Mouse (Mus musculus) hindbrain, embryonic 13.5 days (tissue): ENCODE data around the gene Emc3. TPM values are rescaled to one million over a fixed set of nuclear protein-coding genes. Genes with fewer than 3 reads are reported as not detected.

Experiments
- ATAC-seq: fragments of 200-750 bp; cut with Nextera tagmentation; 2 replicates; pipeline ENCODE4 v1.8.0; 2017; ENCODE audit warnings: moderate TSS enrichment; ENCODE audit not compliant: low FRiP score
- H3K27ac ChIP-seq: fragments of 300-500 bp; sonication (generic); 2 replicates; pipeline ENCODE4 v1.5.1; 2015; ENCODE audit warnings: inconsistent platforms, mild to moderate bottlenecking, moderate library complexity
- H3K27me3 ChIP-seq: fragments of 300-500 bp; sonication (generic); 2 replicates; pipeline ENCODE4 v1.6.1; 2015; ENCODE audit warnings: mild to moderate bottlenecking, inconsistent platforms
- H3K36me3 ChIP-seq: fragments of 300-500 bp; sonication (generic); 2 replicates; pipeline ENCODE4 v1.6.1; 2015; ENCODE audit warnings: mild to moderate bottlenecking, inconsistent platforms
- H3K4me1 ChIP-seq: fragments of 300-500 bp; sonication (generic); replicated peaks from 2 replicates; pipeline ENCODE4 v1.6.1; 2015; ENCODE audit warnings: inconsistent platforms
- H3K4me2 ChIP-seq: fragments of 300-500 bp; sonication (generic); 2 replicates; pipeline ENCODE4 v1.6.1; 2015; ENCODE audit warnings: inconsistent platforms, mild to moderate bottlenecking, moderate library complexity
- H3K4me3 ChIP-seq: fragments of 300-500 bp; sonication (generic); 2 replicates; pipeline ENCODE4 v1.5.1; 2015; ENCODE audit warnings: mild to moderate bottlenecking, inconsistent platforms
- H3K9ac ChIP-seq: fragments of 300-500 bp; sonication (generic); 2 replicates; pipeline ENCODE4 v1.6.1; 2015; ENCODE audit warnings: mild to moderate bottlenecking, inconsistent platforms
- H3K9me3 ChIP-seq: fragments of 300-500 bp; sonication (generic); 2 replicates; pipeline ENCODE4 v1.6.1; 2016; ENCODE audit warnings: inconsistent platforms
- WGBS: fragments of 180-500 bp; shearing (Covaris S2); methylation state at CpG from one replicate; pipeline ENCODE4 v1.1.7; 2015; 5-methylcytosine and 5-hydroxymethylcytosine counted together
- polyA plus RNA-seq: library from polyadenylated mRNA; unstranded; fragments of >200 nt; fragmentation: Nextera tagmentation; extraction: Ambion mirVana; gene quantifications from 2 replicates; pipeline ENCODE4 v1.2.1, GENCODE M21; 2015

The Emc3 gene
- polyA plus RNA-seq: 105 and 110 TPM in 2 replicates

DNA sequence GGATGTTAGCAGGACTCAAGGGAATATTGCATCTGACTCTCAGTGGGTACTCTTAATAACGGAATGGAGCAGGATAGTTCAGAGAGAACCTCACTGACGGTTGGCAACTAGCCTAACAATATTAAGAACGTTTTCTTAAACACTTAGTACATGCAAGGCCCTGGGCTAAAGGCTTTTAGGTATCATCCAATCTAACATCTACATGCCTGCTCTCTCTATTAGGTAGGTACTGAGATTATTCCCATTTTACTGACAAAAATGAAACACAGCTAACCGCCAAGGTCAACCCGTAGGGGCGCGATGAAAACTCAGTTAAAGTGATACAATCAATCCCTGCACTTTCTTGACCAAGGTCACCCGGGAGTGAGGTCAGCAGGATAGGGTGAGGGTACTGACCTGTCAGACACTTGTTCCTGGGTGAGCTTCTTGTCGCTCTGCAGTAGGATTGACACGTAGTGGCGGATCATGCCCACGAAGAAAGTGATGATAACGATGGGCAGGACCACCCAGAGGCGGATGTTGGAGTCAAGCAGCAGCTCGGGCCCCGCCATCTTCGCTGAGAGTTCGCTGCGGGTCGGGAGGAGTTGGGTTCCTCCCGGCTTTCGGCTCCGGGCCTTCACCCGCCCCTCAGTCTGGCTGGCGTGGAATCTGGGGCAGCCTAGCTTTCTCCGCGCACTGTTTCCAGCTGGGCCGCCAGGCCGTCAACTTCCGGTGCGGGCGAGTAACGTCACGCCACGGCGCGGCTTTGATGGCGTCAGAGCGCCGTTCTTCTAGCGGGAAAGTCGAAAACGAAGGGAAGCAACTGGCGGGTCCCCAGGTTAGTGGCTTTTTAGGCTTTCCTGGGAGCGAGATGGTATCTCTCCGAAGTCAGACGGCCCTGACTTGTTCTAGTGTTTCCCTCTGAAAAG, at the start of gene Emc3, which contains the start of gene Fancd2:
Gene Emc3, minus strand, starts transcription at position 721 of the 908 bp plus-strand sequence.
Gene Fancd2, plus strand, starts transcription at position 751 of the 908 bp plus-strand sequence.
- H3K9ac ChIP-seq: peak within 1 kb of the TSS; percentile 91
- WGBS: 1% methylated on average over 47 of the region's 47 CpGs
- peak within 1 kb of the TSS; percentile 90 for H3K4me3 ChIP-seq
- H3K4me1 ChIP-seq: peaks cover 25% of the 10 kb centered on the region
- peak; percentile 89 for ATAC-seq
- peaks cover 11% of the 10 kb centered on the region for H3K36me3 ChIP-seq
- no peaks in the 10 kb centered on the region for H3K9me3 ChIP-seq
- no peaks in the 10 kb centered on the region for H3K27me3 ChIP-seq
- peak within 1 kb of the TSS; percentile 82 for H3K4me2 ChIP-seq
- peak within 1 kb of the TSS; percentile 78 for H3K27ac ChIP-seq

DNA sequence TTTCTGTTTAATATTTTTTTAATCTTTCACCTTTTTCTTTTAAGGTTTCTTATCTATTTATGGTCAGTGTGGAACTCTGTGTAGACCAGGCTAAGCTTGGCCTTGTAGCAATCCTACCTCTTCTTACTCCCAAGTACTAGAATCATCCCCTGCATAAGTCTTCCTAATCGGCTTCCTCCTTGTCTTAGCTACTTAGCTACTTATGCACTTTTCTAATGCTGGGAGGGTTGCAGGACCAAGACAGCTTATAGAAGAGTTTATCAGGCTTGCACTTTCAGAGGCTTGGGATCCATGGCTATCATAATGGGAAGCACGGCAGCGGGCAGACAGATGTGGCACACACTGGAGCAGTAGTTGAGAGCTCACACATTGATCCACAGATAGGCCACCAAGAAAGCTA, 47.9 kb upstream of the Emc3 start:
- Histone ChIP-seq H3K4me3 (no peak overlapping the region), H3K4me2 (no peak overlapping the region), H3K27me3 (no peaks in the 10 kb centered on the region), H3K9ac (no peak overlapping the region), H3K27ac (no peak overlapping the region), H3K4me1 (no peaks in the 10 kb centered on the region), H3K36me3 (0 out of 2 replicates have a peak, but pooled peaks cover 3% of the 10 kb centered on the region), H3K9me3 (no peaks in the 10 kb centered on the region)
- WGBS: 97% methylated on average over 3 of the region's 3 CpGs
- ATAC-seq: no peak

DNA sequence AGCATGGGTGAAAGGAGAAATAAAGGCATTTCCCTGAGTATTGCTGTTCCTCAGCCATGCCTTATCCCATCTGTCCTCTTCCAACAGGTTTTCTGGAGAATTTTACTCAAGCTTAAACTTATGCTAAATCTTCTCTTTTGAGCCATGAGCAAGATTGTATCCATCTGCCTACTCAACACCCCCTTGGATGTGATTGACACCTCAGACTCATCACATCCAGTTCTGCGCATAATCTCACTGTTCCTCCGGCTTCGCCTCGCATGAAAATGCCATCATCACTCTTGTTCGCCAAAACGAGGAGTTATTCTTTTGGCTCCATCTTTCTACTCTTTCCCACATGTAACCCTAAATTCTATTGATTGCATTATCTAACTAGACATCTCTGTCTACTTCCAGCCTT, 44.6 kb upstream of the Emc3 start:
- H3K9ac ChIP-seq: no peak overlapping the region
- ATAC-seq: no peak
- no peaks in the 10 kb centered on the region for H3K4me1 ChIP-seq
- H3K4me2 ChIP-seq: no peak overlapping the region
- no peak overlapping the region for H3K27ac ChIP-seq
- H3K4me3 ChIP-seq: no peak overlapping the region
- H3K9me3 ChIP-seq: no peaks in the 10 kb centered on the region
- H3K27me3 ChIP-seq: no peaks in the 10 kb centered on the region
- 94% methylated on average over 6 of the region's 6 CpGs for WGBS
- no peaks in the 10 kb centered on the region for H3K36me3 ChIP-seq

- Histone ChIP-seq H3K9me3 (no peaks in the 10 kb centered on the region), H3K4me1 (no peaks in the 10 kb centered on the region), H3K27me3 (no peaks in the 10 kb centered on the region), H3K4me3 (no peak overlapping the region), H3K27ac (no peak overlapping the region), H3K36me3 (no peaks in the 10 kb centered on the region), H3K9ac (no peak overlapping the region), H3K4me2 (no peak overlapping the region)
- ATAC-seq: no peak
- 85% methylated on average over 1 of the region's 1 CpGs for WGBS
These were observed 33.1 kb upstream of the Emc3 start for GRCm38 (mm10) chr6:113564557-113564956.

GRCm38 (mm10) chr6:113559736-113560135, 28.3 kb upstream of the Emc3 start:
- H3K27me3 ChIP-seq: no peaks in the 10 kb centered on the region
- H3K27ac ChIP-seq: no peak overlapping the region
- H3K4me3 ChIP-seq: no peak overlapping the region
- no peak overlapping the region for H3K9ac ChIP-seq
- no peaks in the 10 kb centered on the region for H3K9me3 ChIP-seq
- no peaks in the 10 kb centered on the region for H3K36me3 ChIP-seq
- ATAC-seq: no peak
- 65% methylated on average over 6 of the region's 6 CpGs for WGBS
- no peaks in the 10 kb centered on the region for H3K4me1 ChIP-seq
- no peak overlapping the region for H3K4me2 ChIP-seq

DNA sequence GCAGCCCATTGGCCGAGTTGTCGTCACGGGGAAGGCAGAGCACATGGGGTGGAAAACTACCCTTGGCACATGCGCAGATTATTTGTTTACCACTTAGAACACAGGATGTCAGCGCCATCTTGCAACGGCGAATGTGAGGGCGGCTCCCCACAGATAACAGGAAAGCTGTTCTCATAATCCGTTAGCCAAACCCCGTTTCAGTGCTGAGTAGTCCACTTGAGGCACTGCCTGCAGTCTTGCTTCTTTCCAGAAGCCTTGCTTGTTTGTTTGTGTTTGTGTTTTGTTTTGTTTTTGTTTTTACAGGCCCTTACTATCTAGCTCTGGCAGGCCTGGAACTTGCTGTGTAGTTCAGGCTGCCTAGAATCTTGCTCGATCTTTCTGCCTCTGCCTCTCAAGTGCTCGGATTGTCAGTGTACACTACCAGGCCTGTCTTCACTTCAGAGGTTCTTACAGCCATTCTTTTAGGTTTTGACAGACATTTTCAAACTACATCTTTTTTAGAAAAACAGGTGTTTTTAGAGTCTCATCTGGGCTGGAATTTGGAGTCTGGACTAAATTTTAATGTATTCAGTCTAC, 12.5 kb upstream of the Emc3 start:
- H3K36me3 ChIP-seq: no peaks in the 10 kb centered on the region
- no peak overlapping the region for H3K4me2 ChIP-seq
- no peak overlapping the region for H3K4me3 ChIP-seq
- H3K4me1 ChIP-seq: no peaks in the 10 kb centered on the region
- H3K27me3 ChIP-seq: no peaks in the 10 kb centered on the region
- H3K9me3 ChIP-seq: no peaks in the 10 kb centered on the region
- H3K9ac ChIP-seq: no peak overlapping the region
- ATAC-seq: no peak
- 93% methylated on average over 9 of the region's 12 CpGs for WGBS
- H3K27ac ChIP-seq: no peak overlapping the region

- Histone ChIP-seq H3K4me3 (no peak overlapping the region), H3K27ac (no peak overlapping the region), H3K4me1 (no peaks in the 10 kb centered on the region), H3K9ac (no peak overlapping the region), H3K4me2 (no peak overlapping the region), H3K36me3 (0 out of 2 replicates have a peak, but pooled peaks cover 3% of the 10 kb centered on the region), H3K9me3 (no peaks in the 10 kb centered on the region), H3K27me3 (no peaks in the 10 kb centered on the region)
- 90% methylated on average over 6 of the region's 6 CpGs for WGBS
- ATAC-seq: no peak
These were observed 10.2 kb upstream of the Emc3 start for GRCm38 (mm10) chr6:113541610-113542009.

DNA sequence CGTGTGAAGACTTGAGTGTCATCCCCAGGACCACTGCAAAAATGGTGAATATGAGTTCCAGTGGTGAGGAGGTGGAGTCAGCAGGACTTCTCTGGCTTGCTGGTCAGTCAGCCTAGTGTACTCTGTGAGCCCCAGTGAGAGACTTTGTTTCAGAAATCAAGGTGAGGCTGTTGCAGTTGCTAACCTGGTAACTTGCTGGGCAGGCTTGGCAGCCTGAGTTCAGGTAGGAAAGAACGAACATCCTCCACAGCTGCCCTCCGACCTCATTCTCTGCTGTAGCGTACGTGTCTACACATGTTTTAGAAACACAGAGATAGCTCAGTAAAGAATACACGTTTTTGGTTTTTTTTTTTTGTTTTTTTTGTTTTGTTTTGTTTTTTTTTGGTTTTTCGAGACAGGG, 3.4 kb upstream of the Emc3 start:
- no peak overlapping the region for H3K4me2 ChIP-seq
- H3K27me3 ChIP-seq: no peaks in the 10 kb centered on the region
- H3K4me1 ChIP-seq: peaks cover 15% of the 10 kb centered on the region
- no peak overlapping the region for H3K9ac ChIP-seq
- no peak overlapping the region for H3K4me3 ChIP-seq
- ATAC-seq: no peak
- H3K9me3 ChIP-seq: no peaks in the 10 kb centered on the region
- H3K36me3 ChIP-seq: 0 out of 2 replicates have a peak, but pooled peaks cover 4% of the 10 kb centered on the region
- 93% methylated on average over 7 of the region's 7 CpGs for WGBS
- H3K27ac ChIP-seq: no peak overlapping the region

DNA sequence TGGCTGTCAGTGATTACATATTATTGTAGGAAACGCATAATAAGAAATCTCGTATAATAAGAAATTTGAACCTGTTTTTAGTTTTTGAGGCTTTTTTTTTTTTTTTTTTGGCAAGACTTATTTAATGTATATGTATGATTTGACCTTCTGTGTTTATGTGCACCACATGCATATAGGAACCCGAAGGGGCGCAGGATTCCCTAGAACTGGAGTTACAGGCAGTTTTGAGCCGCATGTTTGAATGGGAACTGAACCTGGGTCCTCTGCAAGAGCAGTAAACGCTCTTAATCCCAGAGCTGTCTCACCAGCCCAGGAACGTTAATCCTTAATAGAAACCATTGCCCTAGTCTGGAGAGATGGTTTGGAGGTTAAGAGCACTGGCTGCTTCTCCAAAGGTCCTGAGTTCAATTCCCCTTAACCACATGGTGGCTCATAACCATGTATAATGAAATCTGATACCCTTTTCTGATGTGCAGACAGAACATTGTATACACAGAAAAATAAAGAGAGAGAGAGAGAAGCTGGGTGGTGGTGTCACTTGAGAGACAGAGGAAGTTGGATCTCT, 470 bp upstream of the Emc3 start:
- Histone ChIP-seq H3K4me1 (peaks cover 25% of the 10 kb centered on the region), H3K4me3 (peak overlapping the region; percentile 90), H3K27ac (no peak overlapping the region), H3K27me3 (no peaks in the 10 kb centered on the region), H3K4me2 (peak overlapping the region; percentile 82), H3K9ac (peak overlapping the region; percentile 91), H3K9me3 (no peaks in the 10 kb centered on the region), H3K36me3 (peaks cover 10% of the 10 kb centered on the region; the same call in 1 of the 2 replicates)
- ATAC-seq: no peak
- 10% methylated on average over 7 of the region's 7 CpGs for whole genome bisulfite sequencing

- Histone ChIP-seq H3K36me3 (peaks cover 77% of the 10 kb centered on the region), H3K27ac (no peak overlapping the region), H3K27me3 (no peaks in the 10 kb centered on the region), H3K4me3 (no peak overlapping the region), H3K9ac (no peak overlapping the region), H3K4me2 (no peak overlapping the region), H3K9me3 (no peaks in the 10 kb centered on the region), H3K4me1 (no peaks in the 10 kb centered on the region)
- 92% methylated on average over 8 of the region's 8 CpGs for WGBS
- no peak for ATAC-seq
These were observed 8.0 kb downstream of the Emc3 start for GRCm38 (mm10) chr6:113523420-113523819.

DNA sequence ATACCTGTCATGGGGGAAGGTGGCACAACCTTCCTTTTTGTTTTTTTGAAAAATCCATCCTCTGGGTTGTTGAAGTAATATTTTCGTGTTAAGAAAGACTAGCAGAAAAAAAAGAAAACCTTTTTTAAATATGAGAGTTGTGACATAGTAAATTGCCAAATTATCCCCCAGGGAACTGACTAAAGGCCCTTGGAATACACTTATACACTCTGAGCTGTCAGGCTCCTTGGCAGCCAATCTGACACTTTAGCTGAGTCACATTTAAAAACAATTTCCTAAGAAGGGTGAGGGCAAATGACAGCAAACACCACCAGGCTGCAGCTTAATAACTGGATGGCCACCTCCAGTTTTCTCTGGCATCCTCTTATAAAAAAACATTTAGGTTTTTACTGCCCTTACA, 9.1 kb downstream of the Emc3 start:
- Histone ChIP-seq H3K4me2 (no peak overlapping the region), H3K9ac (no peak overlapping the region), H3K36me3 (peaks cover 83% of the 10 kb centered on the region), H3K9me3 (no peaks in the 10 kb centered on the region), H3K27ac (no peak overlapping the region), H3K4me1 (no peaks in the 10 kb centered on the region), H3K27me3 (no peaks in the 10 kb centered on the region), H3K4me3 (no peak overlapping the region)
- no peak for ATAC-seq
- 89% methylated on average over 1 of the region's 1 CpGs for WGBS

- no peak overlapping the region for H3K4me2 ChIP-seq
- H3K4me1 ChIP-seq: no peaks in the 10 kb centered on the region
- peaks cover 99% of the 10 kb centered on the region for H3K36me3 ChIP-seq
- no peaks in the 10 kb centered on the region for H3K27me3 ChIP-seq
- ATAC-seq: no peak
- no peak overlapping the region for H3K4me3 ChIP-seq
- H3K9ac ChIP-seq: no peak overlapping the region
- H3K27ac ChIP-seq: no peak overlapping the region
- no peaks in the 10 kb centered on the region for H3K9me3 ChIP-seq
- WGBS: 97% methylated on average over 8 of the region's 8 CpGs
These were observed 13.9 kb downstream of the Emc3 start for GRCm38 (mm10) chr6:113517434-113518080.
